Mouse (Mus musculus) liver, postnatal 0 days (tissue): ENCODE results near the gene Ube2q2.

Source experiments
- CTCF ChIP-seq: sonication (generic); IDR thresholded peaks from 2 replicates; pipeline ENCODE4 v1.5.1; 2016; ENCODE audit warnings: antibody characterized with exemption, low read depth
- EP300 ChIP-seq: IDR thresholded peaks from 2 replicates; pipeline ENCODE4 v1.6.1; 2016; ENCODE audit warnings: antibody characterized with exemption, low read depth, mild to moderate bottlenecking

GRCm38 (mm10) chr9:55114752-55115151 lies 33.9 kb upstream of the Ube2q2 start:
- no peak for TF ChIP-seq CTCF
- no peak for TF ChIP-seq EP300
